Mouse (Mus musculus) G1E (cell line): ENCODE results near the gene Ralb. TPM values are rescaled to one million over a fixed set of nuclear protein-coding genes. Genes with fewer than 3 reads are reported as not detected.
A peak's percentile ranks its signal among the peaks of the same experiment; 100 is the strongest.

Source experiments
- ATAC-seq: 2 replicates; pipeline ENCODE4 v1.8.0; 2016; ENCODE audit warnings: mild to moderate bottlenecking; ENCODE audit not compliant: insufficient number of reproducible peaks, poor library complexity, low FRiP score, severe bottlenecking; ENCODE audit errors: extremely low read depth
- DNase-seq: peaks from one replicate; pipeline ENCODE4 v3.0.0; 2012; ENCODE audit warnings: low spot score
- H3K27me3 ChIP-seq: 2 replicates; pipeline ENCODE4 v1.6.1; 2012; ENCODE audit warnings: mild to moderate bottlenecking, low read length, inconsistent platforms; ENCODE audit not compliant: insufficient read depth
- H3K36me3 ChIP-seq: replicated peaks from 2 replicates; pipeline ENCODE3; 2012; ENCODE audit warnings: mild to moderate bottlenecking, inconsistent platforms
- H3K4me1 ChIP-seq: 2 replicates; pipeline ENCODE4 v1.6.1; 2012; ENCODE audit warnings: low read depth, low read length, inconsistent platforms, mixed read lengths; ENCODE audit not compliant: insufficient read depth
- H3K4me3 ChIP-seq: 2 replicates; pipeline ENCODE4 v1.5.1; 2012; ENCODE audit warnings: low read depth, mild to moderate bottlenecking, inconsistent platforms, low read length, moderate library complexity, mixed read lengths
- H3K9me3 ChIP-seq: replicated peaks from 2 replicates; pipeline ENCODE4 v1.6.1; 2012; ENCODE audit warnings: inconsistent platforms
- CTCF ChIP-seq: IDR thresholded peaks from 2 replicates; pipeline ENCODE4 v1.5.1; 2012; ENCODE audit warnings: low read depth, low read length, inconsistent platforms, mixed read lengths
- GATA1 ChIP-seq: IDR thresholded peaks from 2 replicates; pipeline ENCODE4 v1.6.1; 2012; ENCODE audit warnings: borderline replicate concordance, low read length, inconsistent platforms, mixed read lengths
- GATA2 ChIP-seq: IDR thresholded peaks from 2 replicates; pipeline ENCODE4 v1.6.1; 2012; ENCODE audit warnings: low read depth, low read length, inconsistent platforms, borderline replicate concordance
- POLR2AphosphoS5 ChIP-seq: IDR thresholded peaks from 2 replicates; pipeline ENCODE4 v1.6.1; 2012; ENCODE audit warnings: low read depth, low read length, inconsistent platforms; ENCODE audit not compliant: insufficient replicate concordance
- TAL1 ChIP-seq: conservative IDR thresholded peaks from 2 replicates; pipeline ENCODE4 v1.6.1; 2012; ENCODE audit warnings: low read depth, low read length, inconsistent platforms, mixed read lengths
- polyA plus RNA-seq: library from polyadenylated mRNA; stranded (reverse); fragments of >175 nt; gene quantifications from 2 replicates; pipeline ENCODE4 v1.2.3, GENCODE M21; 2012
- total RNA-seq, 2 experiments: library from RNA; stranded (forward) in 1 of 2; stranded (reverse) in 1 of 2; fragments of 200-1000 nt in 1 of 2; fragments of >200 nt in 1 of 2; fragmentation: Nextera tagmentation in 1 of 2; gene quantifications; 2 replicates each; pipeline ENCODE4 v1.2.3; 2014 to 2017

The Ralb gene
- total and polyA plus RNA-seq, 3 experiments = 37.4 to 97.4 (median 60.5) TPM

- H3K4me3 ChIP-seq = no peak overlapping the region
- TF ChIP-seq TAL1 (peak; percentile 28; the same call in 1 of the 2 replicates), CTCF (no peak)
- DNase-seq (no peak), ATAC-seq (peak; percentile 51; the same call in 1 of the 2 replicates)
- peaks cover 30% of the 10 kb centered on the region for H3K4me1 ChIP-seq
- no peaks in the 10 kb centered on the region for H3K9me3 ChIP-seq
- no peaks in the 10 kb centered on the region for H3K27me3 ChIP-seq
- H3K36me3 ChIP-seq = peaks cover 90% of the 10 kb centered on the region
Observed at GRCm38 (mm10) chr1:119545164-119545563, 40.6 kb upstream of the Ralb start.

GRCm38 (mm10) chr1:119544611-119545155, 40.1 kb upstream of the Ralb start:
- ATAC-seq = no peak

GRCm38 (mm10) chr1:119543316-119543715, 38.7 kb upstream of the Ralb start:
- no peak overlapping the region for H3K4me3 ChIP-seq
- H3K4me1 ChIP-seq = peaks cover 28% of the 10 kb centered on the region
- peaks cover 81% of the 10 kb centered on the region for H3K36me3 ChIP-seq
- TF ChIP-seq GATA1 (no peak), POLR2AphosphoS5 (no peak), TAL1 (no peak), CTCF (no peak), GATA2 (no peak)
- no peak for ATAC-seq
- DNase-seq = no peak
- no peaks in the 10 kb centered on the region for H3K27me3 ChIP-seq
- no peaks in the 10 kb centered on the region for H3K9me3 ChIP-seq

More at GRCm38 (mm10) chr1:119544611-119545155, 40.1 kb upstream of the Ralb start:
- DNase-seq = no peak
- H3K27me3 ChIP-seq = no peaks in the 10 kb centered on the region
- peaks cover 30% of the 10 kb centered on the region for H3K4me1 ChIP-seq
- no peak for TF ChIP-seq TAL1
- TF ChIP-seq GATA2 = no peak
- no peak for TF ChIP-seq GATA1
- TF ChIP-seq POLR2AphosphoS5 = no peak
- TF ChIP-seq CTCF = no peak
- H3K36me3 ChIP-seq = peaks cover 86% of the 10 kb centered on the region
- no peak overlapping the region for H3K4me3 ChIP-seq
- no peaks in the 10 kb centered on the region for H3K9me3 ChIP-seq

GRCm38 (mm10) chr1:119541570-119541969, 37.0 kb upstream of the Ralb start:
- H3K4me1 ChIP-seq = peaks cover 33% of the 10 kb centered on the region
- DNase-seq = no peak
- H3K9me3 ChIP-seq = no peaks in the 10 kb centered on the region
- no peak for TF ChIP-seq POLR2AphosphoS5
- no peak for TF ChIP-seq GATA1
- no peak for TF ChIP-seq GATA2
- TF ChIP-seq CTCF = no peak
- TF ChIP-seq TAL1 = no peak
- peaks cover 74% of the 10 kb centered on the region for H3K36me3 ChIP-seq
- H3K27me3 ChIP-seq = no peaks in the 10 kb centered on the region
- no peak overlapping the region for H3K4me3 ChIP-seq
- no peak for ATAC-seq

- Histone ChIP-seq H3K36me3 (peaks cover 69% of the 10 kb centered on the region), H3K4me3 (no peak overlapping the region; the same call in 1 of the 2 replicates), H3K9me3 (no peaks in the 10 kb centered on the region), H3K4me1 (peaks cover 30% of the 10 kb centered on the region), H3K27me3 (no peaks in the 10 kb centered on the region)
- DNase-seq (no peak), ATAC-seq (no peak)
- TF ChIP-seq CTCF (no peak), GATA1 (no peak), TAL1 (no peak), POLR2AphosphoS5 (no peak), GATA2 (no peak)
Observed at GRCm38 (mm10) chr1:119540836-119541557, 36.4 kb upstream of the Ralb start.

DNA sequence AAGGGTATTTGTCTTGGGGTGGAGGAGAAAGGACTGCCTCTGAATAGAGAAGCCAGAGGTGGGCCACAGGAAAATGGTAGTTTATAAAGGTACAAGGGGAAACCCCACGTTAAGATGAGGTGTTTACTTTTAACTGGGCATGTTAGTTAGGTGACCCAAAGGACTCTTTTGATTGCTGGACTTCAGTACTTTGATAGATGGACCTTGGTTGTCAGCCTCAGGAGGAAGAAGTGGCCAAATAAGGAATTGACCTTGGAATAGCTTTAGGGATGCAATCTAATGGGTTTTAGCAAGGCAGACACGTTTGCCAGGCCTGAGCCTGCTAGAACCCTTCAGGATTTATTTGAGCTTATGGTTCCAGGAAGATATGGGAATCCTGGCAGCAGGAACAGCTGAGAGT, 34.7 kb upstream of the Ralb start:
- DNase-seq (no peak), ATAC-seq (no peak)
- H3K4me1 ChIP-seq = peaks cover 15% of the 10 kb centered on the region
- peaks cover 61% of the 10 kb centered on the region for H3K36me3 ChIP-seq
- no peaks in the 10 kb centered on the region for H3K9me3 ChIP-seq
- TF ChIP-seq POLR2AphosphoS5 (no peak), GATA2 (no peak), TAL1 (no peak), CTCF (no peak), GATA1 (no peak)
- H3K27me3 ChIP-seq = no peaks in the 10 kb centered on the region
- H3K4me3 ChIP-seq = no peak overlapping the region

DNA sequence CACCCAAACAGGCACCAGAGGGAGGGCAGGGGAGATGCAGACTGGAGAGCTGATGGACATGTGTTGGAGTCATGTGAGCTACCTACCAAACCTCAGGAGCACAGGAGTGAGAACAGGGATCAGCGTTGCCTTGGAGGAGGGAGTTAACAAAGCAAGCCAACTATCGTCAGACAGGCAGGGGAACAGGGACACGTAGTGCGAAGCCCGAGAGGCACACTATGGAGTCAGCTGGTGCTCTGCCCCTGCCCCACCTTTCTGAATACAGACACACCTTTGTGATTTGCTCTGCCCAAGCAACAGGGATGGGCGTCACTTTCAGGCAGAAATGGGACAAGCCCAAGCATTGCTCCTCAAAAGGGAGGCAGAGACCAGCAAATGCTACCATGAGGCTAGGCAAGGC, 33.1 kb upstream of the Ralb start:
- DNase-seq = no peak
- no peak overlapping the region for H3K4me3 ChIP-seq
- no peaks in the 10 kb centered on the region for H3K9me3 ChIP-seq
- no peaks in the 10 kb centered on the region for H3K27me3 ChIP-seq
- H3K4me1 ChIP-seq = peaks cover 14% of the 10 kb centered on the region
- no peak for ATAC-seq
- TF ChIP-seq GATA2 (no peak), TAL1 (no peak), GATA1 (no peak), CTCF (no peak), POLR2AphosphoS5 (no peak)
- H3K36me3 ChIP-seq = peaks cover 59% of the 10 kb centered on the region
